Mouse (Mus musculus): Measurements from ENCODE around the gene Gng3. TPM values are rescaled to one million over a fixed set of nuclear protein-coding genes. Genes with fewer than 3 reads are reported as not detected.

Gene Gng3
- total and polyA plus RNA-seq, 3 experiments = 0.15 to 2.5 TPM; not detected in 1

- TF ChIP-seq TAL1 (IDR thresholded peaks at IDR 0.05; ENCODE audit: low read length) (no peak), HCFC1 (IDR thresholded peaks at IDR 0.05; ENCODE audit: low read depth, low read length) (peak; percentile 88), CHD1 (IDR thresholded peaks at IDR 0.05; ENCODE audit: low read depth, low read length) (no peak)
Measured at GRCm38 (mm10) chr19:8798264-8798946, 40.6 kb downstream of the Gng3 start, which contains the start of gene Polr2g (continued).

- H3K9ac ChIP-seq (ENCODE audit: control insufficient read depth, low read depth, low read length, poor library complexity, severe bottlenecking) = no peak overlapping the region
- no peak for DNase-seq (ENCODE audit: low read depth, low spot score)
Measured at GRCm38 (mm10) chr19:8790171-8790570, 48.8 kb downstream of the Gng3 start.

GRCm38 (mm10) chr19:8789171-8789570 is 49.8 kb downstream of the Gng3 start:
- Histone ChIP-seq H3K9ac (ENCODE audit: control insufficient read depth, low read depth, low read length, poor library complexity, severe bottlenecking) (no peak overlapping the region), H3K27ac (ENCODE audit: control insufficient read depth, low read depth, low read length) (no peak overlapping the region), H3K9me3 (replicated peaks; ENCODE audit: insufficient read depth, low read length) (no peaks in the 10 kb centered on the region), H3K79me2 (ENCODE audit: control insufficient read depth, insufficient read depth, low read length, poor library complexity) (no peaks in the 10 kb centered on the region; the same call in 1 of the 2 replicates), H3K27me3 (ENCODE audit: control insufficient read depth in 1 of 2, insufficient read depth in 2 of 2, low read length in 2 of 2) (no peaks in the 10 kb centered on the region), H3K4me3 (ENCODE audit: control insufficient read depth in 1 of 2, insufficient read depth in 1 of 2, low read depth in 2 of 2, low read length in 2 of 2) (no peak overlapping the region), H3K4me1 (ENCODE audit: control insufficient read depth in 1 of 2, insufficient read depth in 2 of 2, low read length in 2 of 2) (peaks cover 3 to 7% of the 10 kb centered on the region in 2 experiments; a peak in 1 of 4 replicates), H3K36me3 (ENCODE audit: control insufficient read depth in 1 of 2, insufficient read depth in 2 of 2, low read length in 2 of 2) (peaks cover 3 to 4% of the 10 kb centered on the region in 2 experiments; a peak in 2 of 4 replicates)
- TF ChIP-seq MYB (IDR thresholded peaks at IDR 0.05; ENCODE audit: low read depth, low read length) (no peak), USF2 (IDR thresholded peaks at IDR 0.05; ENCODE audit: borderline replicate concordance in 1 of 2, insufficient read depth in 1 of 2, low read depth in 1 of 2, low read length in 2 of 2) (no peak), BHLHE40 (IDR thresholded peaks at IDR 0.05; ENCODE audit: borderline replicate concordance, low read depth, low read length) (no peak), TBP (IDR thresholded peaks at IDR 0.05; ENCODE audit: low read depth, low read length) (no peak)
- no peak for DNase-seq (ENCODE audit: low read depth, low spot score)

More at GRCm38 (mm10) chr19:8790171-8790570, 48.8 kb downstream of the Gng3 start:
- Histone ChIP-seq H3K36me3 (ENCODE audit: control insufficient read depth in 1 of 2, insufficient read depth in 2 of 2, low read length in 2 of 2) (peaks cover 4 to 6% of the 10 kb centered on the region in 2 experiments; a peak in 3 of 4 replicates), H3K4me3 (ENCODE audit: control insufficient read depth in 1 of 2, insufficient read depth in 1 of 2, low read depth in 2 of 2, low read length in 2 of 2) (no peak overlapping the region), H3K9me3 (replicated peaks; ENCODE audit: insufficient read depth, low read length) (no peaks in the 10 kb centered on the region), H3K27me3 (ENCODE audit: control insufficient read depth in 1 of 2, insufficient read depth in 2 of 2, low read length in 2 of 2) (no peaks in the 10 kb centered on the region), H3K79me2 (ENCODE audit: control insufficient read depth, insufficient read depth, low read length, poor library complexity) (0 out of 2 replicates have a peak, but pooled peaks cover 1% of the 10 kb centered on the region), H3K4me1 (ENCODE audit: control insufficient read depth in 1 of 2, insufficient read depth in 2 of 2, low read length in 2 of 2) (peaks cover 2 to 3% of the 10 kb centered on the region in 2 experiments; a peak in 1 of 4 replicates), H3K27ac (ENCODE audit: control insufficient read depth, low read depth, low read length) (no peak overlapping the region)
- TF ChIP-seq CHD1 (IDR thresholded peaks at IDR 0.05; ENCODE audit: low read depth, low read length) (no peak), ZNF384 (IDR thresholded peaks at IDR 0.05; ENCODE audit: low read depth, low read length) (no peak), CHD2 (IDR thresholded peaks at IDR 0.05; ENCODE audit: low read length) (no peak), E2F4 (IDR thresholded peaks at IDR 0.05; ENCODE audit: borderline replicate concordance, low read depth, low read length) (no peak)

- TF ChIP-seq NRF1 (IDR thresholded peaks at IDR 0.05; ENCODE audit: insufficient read depth, low read depth, low read length, poor library complexity, severe bottlenecking) = no peak
- TF ChIP-seq ZNF384 (IDR thresholded peaks at IDR 0.05; ENCODE audit: low read depth, low read length) = peak; percentile 67
- H3K27ac ChIP-seq (ENCODE audit: control insufficient read depth, low read depth, low read length) = no peak overlapping the region
- no peaks in the 10 kb centered on the region; the same call in 1 of the 2 replicates for H3K79me2 ChIP-seq (ENCODE audit: control insufficient read depth, insufficient read depth, low read length, poor library complexity)
Measured at GRCm38 (mm10) chr19:8788521-8788920, 50.5 kb downstream of the Gng3 start.

More at GRCm38 (mm10) chr19:8788521-8788920, 50.5 kb downstream of the Gng3 start:
- Histone ChIP-seq H3K9ac (ENCODE audit: control insufficient read depth, low read depth, low read length, poor library complexity, severe bottlenecking) (no peak overlapping the region), H3K36me3 (ENCODE audit: control insufficient read depth in 1 of 2, insufficient read depth in 2 of 2, low read length in 2 of 2) (peaks cover 3 to 4% of the 10 kb centered on the region in 2 experiments; a peak in 2 of 4 replicates), H3K27me3 (ENCODE audit: control insufficient read depth in 1 of 2, insufficient read depth in 2 of 2, low read length in 2 of 2) (no peaks in the 10 kb centered on the region), H3K9me3 (replicated peaks; ENCODE audit: insufficient read depth, low read length) (no peaks in the 10 kb centered on the region), H3K4me1 (ENCODE audit: control insufficient read depth in 1 of 2, insufficient read depth in 2 of 2, low read length in 2 of 2) (peaks cover 3 to 7% of the 10 kb centered on the region in 2 experiments; a peak in 1 of 4 replicates), H3K4me3 (ENCODE audit: control insufficient read depth in 1 of 2, insufficient read depth in 1 of 2, low read depth in 2 of 2, low read length in 2 of 2) (no peak overlapping the region)
- DNase-seq (ENCODE audit: low read depth, low spot score) = no peak
